Mouse (Mus musculus): ENCODE measurements around the gene Myh10.

- TF ChIP-seq CTCF (conservative IDR thresholded peaks at IDR 0.05; ENCODE audit: insufficient read depth, insufficient read length, low read depth, low read length) (no peak), POLR2A (IDR thresholded peaks at IDR 0.05; ENCODE audit: low read depth, low read length) (no peak)
Measured at GRCm38 (mm10) chr11:68850862-68851261, 159.5 kb downstream of the Myh10 start.
